Mouse (Mus musculus): ENCODE measurements at regions not wholly inside any gene's neighbourhood (a gene's known extent, or its start where the extent isn't known, plus 50 kb on each side); places are given as distances from the start of the nearest gene placed in this dataset.

DNA sequence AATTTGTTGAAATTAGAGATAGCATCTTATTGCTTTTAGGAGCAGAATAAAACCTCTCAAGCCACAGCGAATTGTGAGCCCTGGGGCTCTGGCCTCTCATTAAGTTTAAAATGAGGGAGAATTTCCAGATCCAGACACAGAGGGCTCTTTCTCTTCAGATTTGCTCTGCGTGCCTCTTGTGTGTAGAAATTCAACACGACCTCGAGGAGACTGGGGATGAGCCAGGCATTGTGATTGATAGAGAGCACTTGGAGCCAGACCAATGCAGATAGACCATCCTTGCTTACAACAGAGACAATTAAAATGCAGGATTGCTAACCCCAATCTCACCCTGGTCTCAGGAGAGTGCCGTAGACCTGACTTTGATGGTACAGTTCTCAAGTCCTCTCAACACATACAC is 121.9 kb upstream of the Gas1 start:
- no peak for DNase-seq (ENCODE audit: low spot score)

GRCm38 (mm10) chr13:60303561-60303960 is 126.4 kb upstream of the Gas1 start:
- DNase-seq (ENCODE audit: low spot score) = no peak

GRCm38 (mm10) chr13:60305028-60305810 is 128.1 kb upstream of the Gas1 start:
- no peak for DNase-seq (ENCODE audit: low spot score)

- peak; percentile 65 for DNase-seq (ENCODE audit: low spot score)
These were observed 131.1 kb upstream of the Gas1 start for GRCm38 (mm10) chr13:60308062-60308801.

DNA sequence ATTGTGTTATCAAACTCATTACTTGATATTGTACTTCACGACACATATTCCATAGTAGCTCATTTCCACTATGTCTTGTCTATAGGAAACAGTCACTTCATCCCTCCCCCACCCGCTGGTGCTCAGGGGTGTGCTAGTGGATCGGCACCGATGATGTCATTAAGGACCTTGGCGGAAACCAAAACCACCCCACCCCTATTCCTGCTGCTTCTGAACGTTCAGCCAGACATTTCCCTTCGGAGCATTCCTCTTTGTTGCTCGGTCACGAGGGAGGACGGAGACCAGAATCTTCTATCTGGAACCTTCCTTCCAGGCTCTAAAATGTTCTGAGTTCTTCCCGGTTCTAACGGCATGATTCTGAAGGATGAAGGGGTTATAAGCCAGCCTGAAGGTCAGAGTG is 132.3 kb upstream of the Gas1 start:
- DNase-seq (ENCODE audit: low spot score) = no peak

- DNase-seq (ENCODE audit: low spot score) = no peak
These were observed 132.8 kb upstream of the Gas1 start for GRCm38 (mm10) chr13:60309926-60310325.

GRCm38 (mm10) chr13:60312397-60313085 is 135.4 kb upstream of the Gas1 start:
- DNase-seq (ENCODE audit: low spot score) = no peak

GRCm38 (mm10) chr13:60318436-60319020 is 141.4 kb upstream of the Gas1 start:
- DNase-seq (ENCODE audit: low spot score) = no peak

- no peak for DNase-seq (ENCODE audit: low spot score)
These were observed 142.1 kb upstream of the Gas1 start for GRCm38 (mm10) chr13:60319268-60319667.

- DNase-seq (ENCODE audit: low spot score) = no peak
These were observed 142.9 kb upstream of the Gas1 start for GRCm38 (mm10) chr13:60319861-60320602.

- DNase-seq (ENCODE audit: low spot score) = no peak
These were observed 145.4 kb upstream of the Gas1 start for GRCm38 (mm10) chr13:60322579-60322978.

GRCm38 (mm10) chr13:60330475-60331258 is 153.5 kb upstream of the Gas1 start:
- peak; percentile 27 for DNase-seq (ENCODE audit: low spot score)

GRCm38 (mm10) chr13:60336196-60336595 is 159.0 kb upstream of the Gas1 start:
- no peak for DNase-seq (ENCODE audit: low spot score)

DNA sequence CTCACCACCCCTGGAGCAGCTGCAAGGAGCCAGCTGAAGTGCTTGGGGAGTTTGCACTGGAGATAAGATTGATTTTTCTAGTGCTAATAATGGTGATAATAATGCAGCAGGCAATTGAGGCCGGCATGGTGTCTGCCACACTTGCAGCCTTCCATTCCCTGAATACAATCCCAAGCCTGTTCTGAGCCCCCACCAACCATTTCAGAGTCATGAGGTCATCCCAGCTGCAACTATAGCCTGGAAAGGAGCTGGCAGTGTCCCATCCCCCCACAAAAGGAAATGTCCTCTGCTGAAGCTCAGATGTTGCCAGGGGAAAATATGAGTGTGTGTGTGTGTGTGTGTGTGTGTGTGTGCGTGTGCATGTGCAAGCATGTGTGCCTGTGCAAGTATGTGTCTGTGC is 160.2 kb upstream of the Gas1 start:
- DNase-seq (ENCODE audit: low spot score) = peak; percentile 67

DNA sequence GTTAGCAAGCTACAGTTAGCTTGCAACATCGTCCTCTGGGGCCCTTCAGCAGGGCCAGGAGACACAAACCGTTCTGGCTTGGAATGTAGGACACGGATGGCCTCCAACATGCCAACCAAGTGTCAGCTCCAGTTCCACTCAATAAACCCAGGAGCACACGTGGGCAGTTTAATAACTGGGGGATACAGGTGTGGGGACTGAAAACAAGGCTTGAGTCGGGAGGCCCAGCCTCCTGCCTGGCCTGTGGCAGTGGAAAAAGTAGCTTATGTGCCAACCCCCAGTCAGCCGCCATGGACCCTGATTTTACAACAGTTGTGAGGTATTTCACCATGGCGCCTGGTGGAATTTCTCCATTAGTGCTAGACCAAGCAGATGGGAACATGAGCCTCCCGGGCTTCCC is 160.9 kb upstream of the Gas1 start:
- DNase-seq (ENCODE audit: low spot score) = no peak

DNA sequence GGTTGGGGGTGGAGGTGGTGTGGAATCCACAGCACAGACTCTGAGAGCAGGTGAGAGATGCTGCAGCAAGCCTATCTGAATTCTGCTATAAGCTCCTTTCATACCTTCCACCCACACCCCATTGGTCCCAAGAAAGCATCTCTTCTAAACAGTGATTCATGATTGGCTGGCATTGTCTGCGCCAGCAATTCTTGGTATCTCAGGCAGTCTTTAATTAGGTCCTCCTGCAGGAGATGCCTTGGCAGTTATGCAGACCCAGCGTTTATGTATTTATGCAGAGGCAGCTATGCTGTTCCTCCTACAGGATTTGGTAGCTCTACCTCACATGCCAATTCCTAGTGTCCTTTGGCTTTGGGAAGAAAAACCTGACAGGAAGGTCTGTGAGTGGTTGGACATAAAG is 162.9 kb upstream of the Gas1 start:
- DNase-seq (ENCODE audit: low spot score) = no peak

DNA sequence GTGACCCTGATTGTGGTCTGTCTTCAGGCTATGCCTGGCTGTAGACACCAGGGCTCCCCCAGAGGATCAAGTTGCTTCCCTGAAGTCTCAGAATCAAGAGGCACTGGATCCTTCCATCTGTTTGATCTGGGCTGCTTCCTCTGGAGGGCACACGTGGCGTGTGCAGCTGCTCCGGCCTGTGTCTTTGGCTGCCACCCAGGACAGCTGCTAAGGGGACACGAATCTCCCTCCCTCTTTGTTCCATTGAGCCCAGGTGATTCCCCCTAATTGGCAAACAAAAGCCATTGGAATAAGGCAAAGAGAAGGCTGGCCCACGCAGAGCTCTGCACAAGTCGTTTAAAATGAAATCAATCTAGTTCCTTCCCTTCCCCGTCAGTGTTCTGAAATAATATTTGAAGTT is 170.7 kb upstream of the Gas1 start:
- DNase-seq (ENCODE audit: low spot score) = no peak

- no peak for DNase-seq (ENCODE audit: low spot score)
These were observed 171.3 kb upstream of the Gas1 start for GRCm38 (mm10) chr13:60348438-60348837.

DNA sequence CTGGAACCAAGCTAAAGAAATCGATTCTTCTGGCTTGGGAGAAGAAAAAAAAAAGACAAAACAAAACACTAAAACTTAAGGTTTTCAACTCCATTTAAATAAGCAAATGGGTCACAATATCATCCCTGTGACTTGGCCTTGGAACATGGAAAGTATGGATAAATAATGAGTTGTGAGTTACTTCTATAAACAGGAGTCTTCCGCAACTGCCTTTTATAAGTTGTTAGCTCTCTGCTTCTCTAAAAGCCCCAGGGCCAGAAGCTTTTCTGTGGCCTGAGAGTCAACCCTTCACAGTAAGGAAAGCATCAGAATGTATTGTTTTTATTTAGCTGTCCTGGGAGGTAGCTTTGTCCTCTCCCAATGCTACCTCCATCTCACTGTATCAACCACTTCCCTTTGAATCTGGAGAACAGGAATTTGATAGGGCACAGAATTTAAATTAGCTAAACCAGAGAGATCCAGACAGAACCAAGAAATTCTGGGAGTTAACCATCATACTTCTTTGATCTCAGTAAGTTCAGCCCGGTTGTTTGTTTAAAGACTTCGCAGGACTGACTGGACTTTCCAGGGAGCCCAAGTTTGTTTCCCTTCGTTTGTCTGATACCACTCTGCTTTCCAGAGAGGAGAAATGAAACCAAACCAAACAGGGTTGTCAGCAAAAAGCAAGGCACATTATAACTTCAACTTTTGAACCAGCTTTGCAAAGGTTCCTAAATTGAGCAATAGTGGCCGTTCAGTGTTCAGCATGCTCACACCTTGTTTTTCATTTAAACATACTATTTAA is 178.7 kb upstream of the Gas1 start:
- no peak for DNase-seq (ENCODE audit: low spot score)

- DNase-seq (ENCODE audit: low spot score) = no peak
These were observed 181.4 kb upstream of the Gas1 start for GRCm38 (mm10) chr13:60358408-60359060.

All from embryo, embryonic 10.5 days (tissue).